In genomic region chr4:123411006-123411731, GRCm38 (mm10) we compare ENCODE assay signal across 8 mouse cellular contexts.
DNase-seq lines count a peak whose midpoint lies in the region; ATAC-seq lines count a peak whose summit lies in the region.

No protein-coding gene starts in this region.

- H3K4me2 ChIP-seq in kidney, embryonic 16.5 days (replicated peaks; ENCODE audit: low read depth, low read length) = peak overlapping the region; percentile 75

- H3K4me3 ChIP-seq in kidney, embryonic 16.5 days (ENCODE audit: low read length) = peak overlapping the region; percentile 81

- H3K4me1 ChIP-seq in kidney, embryonic 16.5 days (ENCODE audit: insufficient read depth, low read length) = peaks cover 62% of the 10 kb centered on the region

- H3K27me3 ChIP-seq in kidney, embryonic 16.5 days (ENCODE audit: insufficient read depth, low read length) = no peaks in the 10 kb centered on the region

- peak overlapping the region; percentile 94 for H3K9ac ChIP-seq in kidney, embryonic 16.5 days (replicated peaks; ENCODE audit: low read length)

- 0 out of 2 replicates have a peak, but pooled peaks cover 6% of the 10 kb centered on the region for H3K36me3 ChIP-seq in kidney, embryonic 16.5 days (ENCODE audit: insufficient read depth, low read length)

- WGBS in kidney, embryonic 16.5 days = 3% methylated on average over 34 of the region's 36 CpGs

- H3K27ac ChIP-seq in kidney, embryonic 16.5 days (ENCODE audit: low read length) = peak overlapping the region; percentile 94

- ATAC-seq in kidney, embryonic 16.5 days (ENCODE audit: low FRiP score, low TSS enrichment) = no peak; the same call in 1 of the 2 replicates

- peak; percentile 50 for DNase-seq in adrenal gland, adult 8-10 months
- no peak for DNase-seq in adrenal gland, adult (ENCODE audit: inconsistent age in 2 of 2, low spot score in 1 of 2)
- DNase-seq in CD4-positive helper T cell, adult 2 months (ENCODE audit: low read depth, low spot score) = peak; percentile 46
- DNase-seq in cerebellum, postnatal 36 days = peak; percentile 31 to 39
- DNase-seq in heart, adult 9 months (ENCODE audit: low spot score in 2 of 2) = peak; percentile 70 to 72
- peak; percentile 67 for DNase-seq in lung, postnatal 25 days (ENCODE audit: low spot score)
- peak; percentile 70 for DNase-seq in ovary, postnatal 36 days (ENCODE audit: low spot score)

- no peaks in the 10 kb centered on the region for H3K9me3 ChIP-seq in kidney, embryonic 16.5 days (ENCODE audit: low read length)

Comparison
In these comparisons a context has a peak if more than half of its experiments do, and no peak if none do; other contexts are left out.
1. DNase-seq: peak in adrenal gland, adult 8-10 months (single experiment), CD4-positive helper T cell, adult 2 months (single experiment), cerebellum, postnatal 36 days (2 of 2), heart, adult 9 months (2 of 2), lung, postnatal 25 days (single experiment) and ovary, postnatal 36 days (single experiment); none in adrenal gland, adult (0 of 2).